Mouse (Mus musculus) embryonic fibroblast, embryonic 13.5 days (primary cell): ENCODE data around the gene Dnajc5g.

ENCODE experiments used
- CTCF ChIP-seq: IDR thresholded peaks from 2 replicates; pipeline ENCODE4 v1.5.1; 2011; ENCODE audit warnings: mild to moderate bottlenecking, control low read depth, low read length, moderate library complexity, borderline replicate concordance; ENCODE audit not compliant: insufficient read depth
- POLR2A ChIP-seq: IDR thresholded peaks from 2 replicates; pipeline ENCODE4 v1.6.1; 2011; ENCODE audit warnings: low read depth, mild to moderate bottlenecking, control low read depth, low read length, moderate library complexity

GRCm38 (mm10) chr5:31138968-31139425, 32.9 kb downstream of the Dnajc5g start:
- TF ChIP-seq CTCF = no peak
- no peak for TF ChIP-seq POLR2A
